Mouse (Mus musculus) testis, adult 2 months (tissue): ENCODE results near the gene Epha2.

ENCODE experiments used
- CTCF ChIP-seq: fragments of 200-500 bp; IDR thresholded peaks from 2 replicates; pipeline ENCODE4 v1.5.1; 2012; ENCODE audit warnings: low read depth, mild to moderate bottlenecking, inconsistent platforms, low read length, moderate library complexity; ENCODE audit not compliant: control insufficient read depth, insufficient read depth, insufficient replicate concordance
- POLR2A ChIP-seq: fragments of 200-500 bp; IDR thresholded peaks from 2 replicates; pipeline ENCODE4 v1.6.1; 2012; ENCODE audit warnings: low read depth, mild to moderate bottlenecking, inconsistent platforms, low read length, moderate library complexity; ENCODE audit not compliant: control insufficient read depth

GRCm38 (mm10) chr4:141302428-141303401 is 1.7 kb downstream of the Epha2 start:
- no peak for TF ChIP-seq CTCF
- TF ChIP-seq POLR2A = no peak
